Mouse (Mus musculus) kidney, adult 2 months (tissue): ENCODE measurements at regions not wholly inside any gene's neighbourhood (a gene's known extent, or its start where the extent isn't known, plus 50 kb on each side); places are given as distances from the start of the nearest gene placed in this dataset.

ENCODE experiments used
- CTCF ChIP-seq: fragments of 200-500 bp; conservative IDR thresholded peaks from 2 replicates; pipeline ENCODE4 v1.5.1; 2011; ENCODE audit warnings: low read depth, mild to moderate bottlenecking, control low read depth, low read length, moderate library complexity, mixed read lengths; ENCODE audit not compliant: insufficient read depth, insufficient read length
- POLR2A ChIP-seq: fragments of 200-500 bp; IDR thresholded peaks from one replicate; pipeline ENCODE4 v1.6.1; 2011; ENCODE audit warnings: low read depth, low read length, control low read depth

- no peak for TF ChIP-seq CTCF
- TF ChIP-seq POLR2A = no peak
These were observed 72.8 kb upstream of the Anapc15-ps start for GRCm38 (mm10) chr10:95745834-95746620.
